Comparison of ENCODE assay signal across 30 mouse cellular contexts in genomic region chr14:58392055-58392726, GRCm38 (mm10).
A peak's percentile ranks its signal among the peaks of the same experiment; 100 is the strongest.
DNase-seq lines count a peak whose midpoint lies in the region; ATAC-seq and TF ChIP-seq lines count a peak whose summit lies in the region.
"Had no signal": no experiment of that assay in that cellular context is flagged by ENCODE, and none has a peak within 500 bp of the region (broad histone marks: within the 10 kb centered on the region; RNA-seq: fewer than 3 reads in every experiment).

No protein-coding gene starts in this region.

- H3K4me3 ChIP-seq in embryonic facial prominence, embryonic 14.5 days (ENCODE audit: low read depth, low read length): no peak overlapping the region
- no peak overlapping the region for H3K4me3 ChIP-seq in embryonic facial prominence, embryonic 10.5 days
- no peak overlapping the region for H3K4me3 ChIP-seq in intestine, embryonic 16.5 days (ENCODE audit: low read length)
- no peak overlapping the region for H3K4me3 ChIP-seq in intestine, postnatal 0 days (ENCODE audit: low read depth, low read length)
- H3K4me3 ChIP-seq in lung, embryonic 15.5 days: no peak overlapping the region
- H3K4me3 ChIP-seq: embryonic facial prominence, embryonic 12.5 days; erythroblast, embryonic 14.5 days; hindbrain, embryonic 10.5 days; hindbrain, embryonic 15.5 days; limb, embryonic 13.5 days; liver, embryonic 12.5 days; neural tube, embryonic 12.5 days had no signal

- ATAC-seq in embryonic facial prominence, embryonic 14.5 days (ENCODE audit: low read depth): no peak
- ATAC-seq in intestine, embryonic 16.5 days: peak; percentile 18; the same call in 1 of the 2 replicates
- no peak for ATAC-seq in intestine, postnatal 0 days
- peak; percentile 48; the same call in 1 of the 2 replicates for ATAC-seq in lung, embryonic 15.5 days (ENCODE audit: borderline replicate concordance, extremely low read depth, low FRiP score, low TSS enrichment)
- ATAC-seq: activated CD4-positive, CD25-positive, alpha-beta regulatory T cell, adult 4 months; inflammation-experienced regulatory T-cells, adult 6 months; liver, embryonic 12.5 days; liver, postnatal 0 days; midbrain, embryonic 16.5 days had no signal

- no peaks in the 10 kb centered on the region for H3K9me3 ChIP-seq in embryonic facial prominence, embryonic 14.5 days (ENCODE audit: control insufficient read depth, low read length)
- H3K9me3 ChIP-seq in embryonic facial prominence, embryonic 10.5 days: no peaks in the 10 kb centered on the region
- no peaks in the 10 kb centered on the region for H3K9me3 ChIP-seq in intestine, embryonic 16.5 days (ENCODE audit: control insufficient read depth, low read length)
- H3K9me3 ChIP-seq in intestine, postnatal 0 days (ENCODE audit: control insufficient read depth): no peaks in the 10 kb centered on the region
- H3K9me3 ChIP-seq in lung, embryonic 15.5 days: no peaks in the 10 kb centered on the region
- H3K9me3 ChIP-seq: embryonic facial prominence, embryonic 12.5 days; hindbrain, embryonic 10.5 days; hindbrain, embryonic 15.5 days; limb, embryonic 13.5 days; neural tube, embryonic 12.5 days had no signal

- DNase-seq in embryonic facial prominence, embryonic 14.5 days (ENCODE audit: low spot score): peak; percentile 24
- no peak for DNase-seq in embryonic facial prominence, embryonic 10.5 days (ENCODE audit: low spot score)
- DNase-seq in lung, postnatal 25 days (ENCODE audit: low spot score): no peak
- DNase-seq in brain, adult 2 months (ENCODE audit: low read depth, low spot score): peak; percentile 33
- DNase-seq in cerebellum, adult 11 months: no peak
- DNase-seq: adrenal gland, adult 8-10 months; cerebellum, adult 9-10 months; cerebellum, postnatal 36 days; gastrocnemius, postnatal 25 days; heart, adult 18-20 months; kidney, adult 2 months; liver, postnatal 0 days; right cerebral cortex, adult 18-20 months; spleen, adult 18-20 months had no signal

- no peaks in the 10 kb centered on the region for H3K36me3 ChIP-seq in embryonic facial prominence, embryonic 14.5 days (ENCODE audit: control insufficient read depth, insufficient read depth, low read length)
- no peaks in the 10 kb centered on the region for H3K36me3 ChIP-seq in embryonic facial prominence, embryonic 10.5 days (replicated peaks)
- no peaks in the 10 kb centered on the region for H3K36me3 ChIP-seq in intestine, embryonic 16.5 days (ENCODE audit: control insufficient read depth, insufficient read depth, low read length)
- no peaks in the 10 kb centered on the region for H3K36me3 ChIP-seq in intestine, postnatal 0 days (ENCODE audit: control insufficient read depth, insufficient read depth)
- no peaks in the 10 kb centered on the region for H3K36me3 ChIP-seq in lung, embryonic 15.5 days
- H3K36me3 ChIP-seq: embryonic facial prominence, embryonic 12.5 days; hindbrain, embryonic 10.5 days; hindbrain, embryonic 15.5 days; limb, embryonic 13.5 days; liver, embryonic 12.5 days; neural tube, embryonic 12.5 days had no signal

- peaks cover 9% of the 10 kb centered on the region; the same call in 1 of the 2 replicates for H3K4me1 ChIP-seq in embryonic facial prominence, embryonic 14.5 days (ENCODE audit: control insufficient read depth, insufficient read depth, low read length)
- peaks cover 13% of the 10 kb centered on the region for H3K4me1 ChIP-seq in embryonic facial prominence, embryonic 10.5 days
- peaks cover 4% of the 10 kb centered on the region; the same call in 1 of the 2 replicates for H3K4me1 ChIP-seq in intestine, embryonic 16.5 days (ENCODE audit: control insufficient read depth, insufficient read depth, low read length)
- H3K4me1 ChIP-seq in intestine, postnatal 0 days (replicated peaks; ENCODE audit: control insufficient read depth, insufficient read depth, low read length): no peaks in the 10 kb centered on the region
- H3K4me1 ChIP-seq in lung, embryonic 15.5 days: no peaks in the 10 kb centered on the region
- H3K4me1 ChIP-seq: hindbrain, embryonic 10.5 days; hindbrain, embryonic 15.5 days; liver, embryonic 12.5 days; neural tube, embryonic 12.5 days had no signal

- no peak overlapping the region for H3K9ac ChIP-seq in embryonic facial prominence, embryonic 14.5 days (ENCODE audit: low read depth, low read length)
- H3K9ac ChIP-seq in intestine, embryonic 16.5 days (ENCODE audit: low read depth, low read length): no peak overlapping the region
- no peak overlapping the region for H3K9ac ChIP-seq in intestine, postnatal 0 days (ENCODE audit: low read depth, low read length)
- no peak overlapping the region for H3K9ac ChIP-seq in lung, embryonic 15.5 days
- H3K9ac ChIP-seq: embryonic facial prominence, embryonic 12.5 days; hindbrain, embryonic 15.5 days; limb, embryonic 13.5 days; liver, embryonic 12.5 days; liver, postnatal 0 days; neural tube, embryonic 12.5 days had no signal

- no peak overlapping the region for H3K27ac ChIP-seq in embryonic facial prominence, embryonic 14.5 days (replicated peaks; ENCODE audit: low read depth, low read length)
- no peak overlapping the region for H3K27ac ChIP-seq in embryonic facial prominence, embryonic 10.5 days (replicated peaks)
- H3K27ac ChIP-seq in intestine, embryonic 16.5 days (ENCODE audit: low read length): no peak overlapping the region
- H3K27ac ChIP-seq in intestine, postnatal 0 days (ENCODE audit: low read depth, low read length): no peak overlapping the region
- H3K27ac ChIP-seq in lung, embryonic 15.5 days: no peak overlapping the region; the same call in 1 of the 2 replicates
- H3K27ac ChIP-seq: embryonic facial prominence, embryonic 12.5 days; hindbrain, embryonic 10.5 days; hindbrain, embryonic 15.5 days; limb, embryonic 13.5 days; liver, embryonic 12.5 days; neural tube, embryonic 12.5 days had no signal

- H3K27me3 ChIP-seq in embryonic facial prominence, embryonic 14.5 days (replicated peaks; ENCODE audit: control insufficient read depth, insufficient read depth, low read length): no peaks in the 10 kb centered on the region
- no peaks in the 10 kb centered on the region for H3K27me3 ChIP-seq in embryonic facial prominence, embryonic 10.5 days (replicated peaks; ENCODE audit: low read depth, poor library complexity, severe bottlenecking)
- no peaks in the 10 kb centered on the region for H3K27me3 ChIP-seq in intestine, embryonic 16.5 days (replicated peaks; ENCODE audit: control insufficient read depth, insufficient read depth, low read length)
- no peaks in the 10 kb centered on the region for H3K27me3 ChIP-seq in intestine, postnatal 0 days (replicated peaks; ENCODE audit: control insufficient read depth, insufficient read depth, low read length)
- no peaks in the 10 kb centered on the region for H3K27me3 ChIP-seq in lung, embryonic 15.5 days
- H3K27me3 ChIP-seq: CH12.LX; embryonic facial prominence, embryonic 12.5 days; hindbrain, embryonic 15.5 days; limb, embryonic 13.5 days; liver, embryonic 12.5 days; neural tube, embryonic 12.5 days had no signal

- no peak overlapping the region for H3K4me2 ChIP-seq in embryonic facial prominence, embryonic 14.5 days (ENCODE audit: low read depth, low read length)
- H3K4me2 ChIP-seq in intestine, embryonic 16.5 days (ENCODE audit: low read depth, low read length): no peak overlapping the region
- H3K4me2 ChIP-seq in intestine, postnatal 0 days (replicated peaks; ENCODE audit: low read depth): no peak overlapping the region
- no peak overlapping the region for H3K4me2 ChIP-seq in lung, embryonic 15.5 days
- H3K4me2 ChIP-seq: embryonic facial prominence, embryonic 12.5 days; heart, embryonic 11.5 days; hindbrain, embryonic 15.5 days; limb, embryonic 13.5 days; liver, embryonic 12.5 days; midbrain, embryonic 11.5 days; neural tube, embryonic 12.5 days had no signal

- 80% methylated on average over 9 of the region's 9 CpGs for WGBS in embryonic facial prominence, embryonic 14.5 days
- 92% methylated on average over 9 of the region's 9 CpGs for WGBS in embryonic facial prominence, embryonic 10.5 days
- 69% methylated on average over 9 of the region's 9 CpGs for WGBS in intestine, embryonic 16.5 days
- WGBS in intestine, postnatal 0 days: 63% methylated on average over 9 of the region's 9 CpGs
- WGBS in lung, embryonic 15.5 days: 57% methylated on average over 9 of the region's 9 CpGs

- TF ChIP-seq CTCF in intestine, postnatal 0 days (IDR thresholded peaks at IDR 0.05; ENCODE audit: low read depth): no peak

Comparison
In these comparisons a context has a peak if more than half of its experiments do, and no peak if none do; other contexts are left out.
1. ATAC-seq: peak in intestine, embryonic 16.5 days (single experiment) and lung, embryonic 15.5 days (single experiment); none in embryonic facial prominence, embryonic 14.5 days (single experiment) and intestine, postnatal 0 days (single experiment).
2. DNase-seq: peak in embryonic facial prominence, embryonic 14.5 days (single experiment) and brain, adult 2 months (single experiment); none in embryonic facial prominence, embryonic 10.5 days (single experiment), lung, postnatal 25 days (single experiment) and cerebellum, adult 11 months (single experiment).